Mouse (Mus musculus): ENCODE measurements around the gene 2610528A11Rik. TPM values are rescaled to one million over a fixed set of nuclear protein-coding genes. Genes with fewer than 3 reads are reported as not detected.

Gene 2610528A11Rik
- polyA plus RNA-seq, 1 experiment from 2014 or later = 0.13 TPM

DNA sequence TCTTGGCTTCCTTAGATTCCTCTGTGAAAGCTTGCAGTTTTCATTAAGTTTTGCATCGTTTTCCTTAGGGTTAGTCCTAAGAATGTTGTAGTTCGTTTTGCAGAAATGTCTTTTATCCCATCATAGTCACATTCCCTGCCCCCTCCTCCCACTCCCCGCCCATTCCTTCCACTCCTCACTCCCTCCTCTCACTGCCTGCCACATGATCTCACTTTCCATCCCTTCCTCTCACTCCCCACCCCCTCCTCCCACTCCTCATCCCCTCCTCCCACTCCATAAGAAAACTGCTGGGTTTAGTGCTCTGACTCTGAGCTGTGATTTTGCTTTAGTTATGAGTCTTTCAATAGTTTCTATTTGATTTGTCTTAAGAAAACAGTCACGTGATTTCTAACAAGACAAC is 30.1 kb downstream of the 2610528A11Rik start:
- H3K4me1 ChIP-seq (replicated peaks) = no peaks in the 10 kb centered on the region
- no peaks in the 10 kb centered on the region for H3K36me3 ChIP-seq (replicated peaks)
- no peaks in the 10 kb centered on the region for H3K27me3 ChIP-seq
- H3K27ac ChIP-seq (replicated peaks) = no peak overlapping the region
- no peaks in the 10 kb centered on the region for H3K9me3 ChIP-seq (replicated peaks)
- no peak overlapping the region for H3K4me3 ChIP-seq (replicated peaks)
- WGBS (ENCODE audit: insufficient replicate concordance) = 22% methylated on average over 4 of the region's 4 CpGs
- no peak overlapping the region for H3K4me2 ChIP-seq
- no peak for ATAC-seq (ENCODE audit: insufficient read depth)
- H3K9ac ChIP-seq = no peak overlapping the region

- Histone ChIP-seq H3K4me2 (no peak overlapping the region), H3K9me3 (replicated peaks) (no peaks in the 10 kb centered on the region), H3K4me3 (replicated peaks) (no peak overlapping the region), H3K36me3 (replicated peaks) (no peaks in the 10 kb centered on the region), H3K4me1 (replicated peaks) (no peaks in the 10 kb centered on the region), H3K9ac (no peak overlapping the region), H3K27ac (replicated peaks) (no peak overlapping the region), H3K27me3 (no peaks in the 10 kb centered on the region)
- ATAC-seq (ENCODE audit: insufficient read depth) = no peak
- WGBS (ENCODE audit: insufficient replicate concordance) = 51% methylated on average over 1 of the region's 1 CpGs
Observed at GRCm38 (mm10) chr14:37080724-37081123, 33.1 kb downstream of the 2610528A11Rik start.

GRCm38 (mm10) chr14:37068516-37068915 is 45.3 kb downstream of the 2610528A11Rik start:
- H3K36me3 ChIP-seq (replicated peaks) = no peaks in the 10 kb centered on the region
- no peaks in the 10 kb centered on the region for H3K4me1 ChIP-seq (replicated peaks)
- no peak overlapping the region for H3K27ac ChIP-seq (replicated peaks)
- no peaks in the 10 kb centered on the region for H3K27me3 ChIP-seq
- H3K9me3 ChIP-seq (replicated peaks) = no peaks in the 10 kb centered on the region
- H3K4me3 ChIP-seq (replicated peaks) = no peak overlapping the region
- no peak overlapping the region for H3K4me2 ChIP-seq
- H3K9ac ChIP-seq = no peak overlapping the region
- WGBS (ENCODE audit: insufficient replicate concordance) = 17% methylated on average over 9 of the region's 9 CpGs
- no peak for ATAC-seq (ENCODE audit: insufficient read depth)

- no peaks in the 10 kb centered on the region for H3K4me1 ChIP-seq (replicated peaks)
- H3K27me3 ChIP-seq = no peaks in the 10 kb centered on the region
- no peak within 1 kb of the TSS for H3K4me2 ChIP-seq
- 54% methylated on average over 5 of the region's 5 CpGs for WGBS (ENCODE audit: insufficient replicate concordance)
- no peak within 1 kb of the TSS for H3K4me3 ChIP-seq (replicated peaks)
- H3K9ac ChIP-seq = no peak within 1 kb of the TSS
- no peaks in the 10 kb centered on the region for H3K36me3 ChIP-seq (replicated peaks)
- ATAC-seq (ENCODE audit: insufficient read depth) = no peak
- H3K9me3 ChIP-seq (replicated peaks) = no peaks in the 10 kb centered on the region
- H3K27ac ChIP-seq (replicated peaks) = no peak within 1 kb of the TSS
Observed at GRCm38 (mm10) chr14:37067629-37068028, 46.2 kb downstream of the 2610528A11Rik start, which contains the start of gene Lrit2. Gene Lrit2 (plus strand): TSS chr14:37067929.

DNA sequence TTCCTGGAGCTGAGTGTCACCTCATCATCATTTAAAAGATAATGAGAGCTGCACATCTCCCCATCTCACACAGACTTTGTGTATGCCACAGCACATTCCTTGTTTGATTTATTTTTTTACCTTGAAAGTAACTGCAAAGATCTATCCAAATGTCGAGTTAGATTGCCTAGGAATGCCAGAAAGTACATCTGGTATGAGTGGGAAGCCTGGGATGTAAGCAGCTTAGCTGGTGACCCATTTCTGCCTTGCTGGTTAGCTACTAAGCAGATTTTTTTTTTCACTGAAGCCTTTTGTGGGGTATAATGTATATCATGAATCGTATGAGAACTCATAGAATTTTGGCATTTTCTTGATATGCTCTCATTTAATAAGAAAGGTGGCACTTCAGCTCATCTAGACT is 47.2 kb downstream of the 2610528A11Rik start:
- no peak for ATAC-seq (ENCODE audit: insufficient read depth)
- Histone ChIP-seq H3K4me3 (replicated peaks) (no peak overlapping the region), H3K9ac (no peak overlapping the region), H3K4me1 (replicated peaks) (no peaks in the 10 kb centered on the region), H3K36me3 (replicated peaks) (no peaks in the 10 kb centered on the region), H3K9me3 (replicated peaks) (no peaks in the 10 kb centered on the region), H3K27ac (replicated peaks) (no peak overlapping the region), H3K4me2 (no peak overlapping the region), H3K27me3 (no peaks in the 10 kb centered on the region)
- 38% methylated on average over 2 of the region's 2 CpGs for WGBS (ENCODE audit: insufficient replicate concordance)

DNA sequence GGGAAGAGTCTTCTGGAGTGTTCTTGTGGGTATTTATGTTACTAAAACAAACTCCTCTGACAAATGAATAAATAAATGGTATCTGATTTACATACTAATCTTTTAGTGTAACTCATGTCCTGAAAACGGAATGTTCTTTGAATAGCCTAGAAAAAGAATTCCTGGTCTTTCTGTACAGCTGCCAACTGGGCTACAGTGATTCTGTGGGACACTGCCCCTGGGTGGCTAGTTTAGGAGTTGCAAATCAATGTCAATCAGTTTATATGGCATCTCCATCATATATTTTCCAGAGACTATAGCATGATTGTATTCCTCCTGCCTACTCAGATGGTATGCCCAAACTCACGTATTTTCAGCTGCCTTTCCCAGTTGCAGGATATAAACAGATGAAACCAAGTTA is 49.0 kb downstream of the 2610528A11Rik start:
- Histone ChIP-seq H3K4me3 (replicated peaks) (no peak overlapping the region), H3K27me3 (no peaks in the 10 kb centered on the region), H3K27ac (replicated peaks) (no peak overlapping the region), H3K36me3 (replicated peaks) (no peaks in the 10 kb centered on the region), H3K9ac (no peak overlapping the region), H3K9me3 (replicated peaks) (no peaks in the 10 kb centered on the region), H3K4me1 (replicated peaks) (no peaks in the 10 kb centered on the region), H3K4me2 (no peak overlapping the region)
- 37% methylated on average over 2 of the region's 2 CpGs for WGBS (ENCODE audit: insufficient replicate concordance)
- ATAC-seq (ENCODE audit: insufficient read depth) = no peak

Other genes with a start within 250 kb of the 2610528A11Rik start
- gene Ccser2, start 145.2 kb downstream of the 2610528A11Rik start, polyA plus RNA-seq (2015; fragmentation: Nextera tagmentation; extraction: Ambion mirVana) = 6.4 and 6.9 TPM in 2 replicates
- not detected in 2 replicates for gene Rgr, start 65.1 kb downstream of the 2610528A11Rik start, polyA plus RNA-seq (2015; fragmentation: Nextera tagmentation; extraction: Ambion mirVana)
- not detected in 2 replicates for gene Lrit1, start 59.2 kb downstream of the 2610528A11Rik start, polyA plus RNA-seq (2015; fragmentation: Nextera tagmentation; extraction: Ambion mirVana)
- gene Lrit2, start 46.1 kb downstream of the 2610528A11Rik start, polyA plus RNA-seq (2015; fragmentation: Nextera tagmentation; extraction: Ambion mirVana) = not detected in 2 replicates
- gene Cdhr1, start 15.7 kb downstream of the 2610528A11Rik start, polyA plus RNA-seq (2015; fragmentation: Nextera tagmentation; extraction: Ambion mirVana) = not detected in 2 replicates
- 249 and 254 TPM in 2 replicates for gene Ghitm, start 21.2 kb upstream of the 2610528A11Rik start, polyA plus RNA-seq (2015; fragmentation: Nextera tagmentation; extraction: Ambion mirVana)